Mouse (Mus musculus): Measurements from ENCODE around the gene Helt. TPM values are rescaled to one million over a fixed set of nuclear protein-coding genes. Genes with fewer than 3 reads are reported as not detected.

The Helt gene
- not detected for polyA plus RNA-seq (2017; shearing (Covaris generic))

DNA sequence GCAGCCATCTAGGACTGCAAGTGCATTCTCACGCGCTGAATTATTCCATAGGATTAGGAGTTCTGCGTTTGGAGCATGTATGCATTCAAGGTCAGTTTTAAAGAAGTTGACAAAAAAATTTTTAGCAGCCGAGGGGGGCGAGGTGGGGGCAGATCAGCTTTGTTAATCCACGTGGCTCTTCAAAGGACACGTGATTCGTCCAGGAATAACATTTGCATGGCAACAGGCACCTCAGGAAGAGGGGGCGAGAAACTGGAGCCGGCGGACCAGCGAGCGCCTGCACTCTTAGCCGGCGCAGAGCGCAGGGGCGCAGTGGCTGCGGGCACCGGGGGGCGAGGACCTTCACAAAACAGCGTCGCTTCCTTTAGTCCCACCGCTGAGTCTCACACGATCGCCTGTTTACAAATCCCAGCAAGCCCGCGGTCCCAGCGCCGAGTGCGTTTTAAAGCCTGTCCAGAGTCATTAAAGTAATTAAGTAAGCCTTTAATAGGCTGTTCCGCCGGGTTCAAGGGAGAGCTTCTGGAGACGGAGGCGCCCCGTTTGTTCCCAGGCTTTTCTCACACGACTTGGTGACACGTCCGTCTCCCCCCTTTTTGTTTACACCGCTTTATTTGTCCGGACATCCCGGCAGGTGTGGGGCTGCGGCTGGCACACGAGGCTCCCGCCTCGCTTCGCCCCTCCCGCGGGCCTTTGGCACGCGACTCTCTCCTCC, at the start of gene Helt:
TSS of gene Helt (minus strand) at position 491 of the 712 bp plus-strand sequence.

Other genes with a start within 250 kb of the Helt start
- 40.4 TPM for gene Cfap97, start 142.9 kb downstream of the Helt start, polyA plus RNA-seq (2017; shearing (Covaris generic))
- 4.5 TPM for gene Snx25, start 142.5 kb downstream of the Helt start, polyA plus RNA-seq (2017; shearing (Covaris generic))
- gene Slc25a4, start 83.4 kb downstream of the Helt start, polyA plus RNA-seq (2017; shearing (Covaris generic)), result 131 TPM
- 13.2 TPM for gene Acsl1, start 176.4 kb upstream of the Helt start, polyA plus RNA-seq (2017; shearing (Covaris generic))